Mouse (Mus musculus): ENCODE results near the gene Olfr649. TPM values are rescaled to one million over a fixed set of nuclear protein-coding genes. Genes with fewer than 3 reads are reported as not detected.

Gene Olfr649
- polyA plus RNA-seq, 1 experiment from 2014 or later = not detected

GRCm38 (mm10) chr7:104183292-104183691 lies 12.5 kb downstream of the Olfr649 start, which contains the start of gene Olfr648:
TSS of gene Olfr648 (minus strand) at chr7:104183392.
- no peaks in the 10 kb centered on the region for H3K36me3 ChIP-seq
- no peaks in the 10 kb centered on the region for H3K4me1 ChIP-seq
- no peak within 1 kb of the TSS for H3K4me2 ChIP-seq
- no peak within 1 kb of the TSS for H3K27ac ChIP-seq (replicated peaks)
- H3K4me3 ChIP-seq = no peak within 1 kb of the TSS
- no peaks in the 10 kb centered on the region for H3K27me3 ChIP-seq (replicated peaks)
- no peaks in the 10 kb centered on the region for H3K9me3 ChIP-seq
- ATAC-seq (ENCODE audit: extremely low read depth, insufficient number of reproducible peaks, low FRiP score, low TSS enrichment) = no peak
- WGBS = 65% methylated on average over 2 of the region's 2 CpGs
- H3K9ac ChIP-seq = no peak within 1 kb of the TSS

- Histone ChIP-seq H3K27me3 (replicated peaks) (no peaks in the 10 kb centered on the region), H3K4me2 (no peak overlapping the region), H3K4me1 (no peaks in the 10 kb centered on the region), H3K27ac (replicated peaks) (no peak overlapping the region), H3K9ac (no peak overlapping the region), H3K36me3 (no peaks in the 10 kb centered on the region), H3K9me3 (no peaks in the 10 kb centered on the region), H3K4me3 (no peak overlapping the region)
- WGBS = 74% methylated on average over 1 of the region's 1 CpGs
- ATAC-seq (ENCODE audit: extremely low read depth, insufficient number of reproducible peaks, low FRiP score, low TSS enrichment) = no peak
These were observed 16.7 kb downstream of the Olfr649 start for GRCm38 (mm10) chr7:104179074-104179473.

- Histone ChIP-seq H3K36me3 (no peaks in the 10 kb centered on the region), H3K9me3 (no peaks in the 10 kb centered on the region), H3K9ac (no peak overlapping the region), H3K4me3 (no peak overlapping the region), H3K4me1 (no peaks in the 10 kb centered on the region), H3K27me3 (replicated peaks) (no peaks in the 10 kb centered on the region), H3K27ac (replicated peaks) (no peak overlapping the region), H3K4me2 (no peak overlapping the region)
- WGBS = 55% methylated on average over 5 of the region's 5 CpGs
- no peak for ATAC-seq (ENCODE audit: extremely low read depth, insufficient number of reproducible peaks, low FRiP score, low TSS enrichment)
These were observed 17.2 kb downstream of the Olfr649 start for GRCm38 (mm10) chr7:104178422-104179054.

GRCm38 (mm10) chr7:104175085-104175484 lies 20.7 kb downstream of the Olfr649 start:
- no peaks in the 10 kb centered on the region for H3K9me3 ChIP-seq
- H3K27ac ChIP-seq (replicated peaks) = no peak overlapping the region
- no peak for ATAC-seq (ENCODE audit: extremely low read depth, insufficient number of reproducible peaks, low FRiP score, low TSS enrichment)
- no peaks in the 10 kb centered on the region for H3K36me3 ChIP-seq
- WGBS = 71% methylated on average over 1 of the region's 1 CpGs
- no peaks in the 10 kb centered on the region for H3K27me3 ChIP-seq (replicated peaks)
- no peak overlapping the region for H3K4me3 ChIP-seq
- no peak overlapping the region for H3K4me2 ChIP-seq
- no peaks in the 10 kb centered on the region for H3K4me1 ChIP-seq
- H3K9ac ChIP-seq = no peak overlapping the region

GRCm38 (mm10) chr7:104169634-104170204 lies 26.1 kb downstream of the Olfr649 start:
- Histone ChIP-seq H3K36me3 (no peaks in the 10 kb centered on the region), H3K4me2 (no peak overlapping the region), H3K9me3 (no peaks in the 10 kb centered on the region), H3K4me1 (no peaks in the 10 kb centered on the region), H3K27me3 (replicated peaks) (no peaks in the 10 kb centered on the region), H3K27ac (replicated peaks) (no peak overlapping the region), H3K9ac (no peak overlapping the region), H3K4me3 (no peak overlapping the region)
- ATAC-seq (ENCODE audit: extremely low read depth, insufficient number of reproducible peaks, low FRiP score, low TSS enrichment) = no peak
- WGBS = 60% methylated on average over 6 of the region's 6 CpGs

- Histone ChIP-seq H3K27me3 (replicated peaks) (no peaks in the 10 kb centered on the region), H3K36me3 (no peaks in the 10 kb centered on the region), H3K27ac (replicated peaks) (no peak overlapping the region), H3K4me3 (no peak overlapping the region), H3K4me1 (no peaks in the 10 kb centered on the region), H3K4me2 (no peak overlapping the region), H3K9ac (no peak overlapping the region), H3K9me3 (no peaks in the 10 kb centered on the region)
- ATAC-seq (ENCODE audit: extremely low read depth, insufficient number of reproducible peaks, low FRiP score, low TSS enrichment) = no peak
- 75% methylated on average over 6 of the region's 6 CpGs for WGBS
These were observed 28.7 kb downstream of the Olfr649 start for GRCm38 (mm10) chr7:104167105-104167504.

GRCm38 (mm10) chr7:104150456-104150855 lies 45.3 kb downstream of the Olfr649 start, which contains the start of gene Ubqlnl:
TSS of gene Ubqlnl (minus strand) at chr7:104150556.
- H3K4me3 ChIP-seq = no peak within 1 kb of the TSS
- no peaks in the 10 kb centered on the region for H3K27me3 ChIP-seq (replicated peaks)
- ATAC-seq (ENCODE audit: extremely low read depth, insufficient number of reproducible peaks, low FRiP score, low TSS enrichment) = no peak
- H3K9ac ChIP-seq = no peak within 1 kb of the TSS
- no peak within 1 kb of the TSS for H3K27ac ChIP-seq (replicated peaks)
- no peaks in the 10 kb centered on the region for H3K36me3 ChIP-seq
- H3K9me3 ChIP-seq = no peaks in the 10 kb centered on the region
- no peak within 1 kb of the TSS for H3K4me2 ChIP-seq
- no peaks in the 10 kb centered on the region for H3K4me1 ChIP-seq
- 81% methylated on average over 2 of the region's 2 CpGs for WGBS

- H3K4me2 ChIP-seq = no peak within 1 kb of the TSS
- ATAC-seq (ENCODE audit: extremely low read depth, insufficient number of reproducible peaks, low FRiP score, low TSS enrichment) = no peak
- no peaks in the 10 kb centered on the region for H3K9me3 ChIP-seq
- H3K36me3 ChIP-seq = no peaks in the 10 kb centered on the region
- H3K4me3 ChIP-seq = no peak within 1 kb of the TSS
- 61% methylated on average over 3 of the region's 3 CpGs for WGBS
- no peak within 1 kb of the TSS for H3K27ac ChIP-seq (replicated peaks)
- no peak within 1 kb of the TSS for H3K9ac ChIP-seq
- H3K4me1 ChIP-seq = no peaks in the 10 kb centered on the region
- no peaks in the 10 kb centered on the region for H3K27me3 ChIP-seq (replicated peaks)
These were observed 52.6 kb downstream of the Olfr649 start, which contains the start of gene Ubqln3 for GRCm38 (mm10) chr7:104143179-104143578. TSS of gene Ubqln3 (minus strand) at chr7:104143279.

Other genes with a start within 250 kb of the Olfr649 start
- gene Olfr635, start 224.8 kb downstream of the Olfr649 start, polyA plus RNA-seq (2015; fragmentation: Nextera tagmentation; extraction: Ambion mirVana) = not detected in 2 replicates
- not detected in 2 replicates for gene Olfr638, start 197.2 kb downstream of the Olfr649 start, polyA plus RNA-seq (2015; fragmentation: Nextera tagmentation; extraction: Ambion mirVana)
- gene Olfr639, start 178.7 kb downstream of the Olfr649 start, polyA plus RNA-seq (2015; fragmentation: Nextera tagmentation; extraction: Ambion mirVana) = not detected in 2 replicates
- not detected in 2 replicates for gene Olfr640, start 170.4 kb downstream of the Olfr649 start, polyA plus RNA-seq (2015; fragmentation: Nextera tagmentation; extraction: Ambion mirVana)
- gene Olfr641, start 160.5 kb downstream of the Olfr649 start, polyA plus RNA-seq (2015; fragmentation: Nextera tagmentation; extraction: Ambion mirVana) = not detected in 2 replicates
- gene Olfr642, start 143.3 kb downstream of the Olfr649 start, polyA plus RNA-seq (2015; fragmentation: Nextera tagmentation; extraction: Ambion mirVana) = not detected in 2 replicates
- not detected in 2 replicates for gene 4930516K23Rik, start 134.5 kb downstream of the Olfr649 start, polyA plus RNA-seq (2015; fragmentation: Nextera tagmentation; extraction: Ambion mirVana)
- not detected in 2 replicates for gene Olfr644, start 124.1 kb downstream of the Olfr649 start, polyA plus RNA-seq (2015; fragmentation: Nextera tagmentation; extraction: Ambion mirVana)
- not detected in 2 replicates for gene Olfr645, start 110.5 kb downstream of the Olfr649 start, polyA plus RNA-seq (2015; fragmentation: Nextera tagmentation; extraction: Ambion mirVana)
- not detected in 2 replicates for gene Olfr646, start 91.1 kb downstream of the Olfr649 start, polyA plus RNA-seq (2015; fragmentation: Nextera tagmentation; extraction: Ambion mirVana)
- gene Ubqln5, start 66.2 kb downstream of the Olfr649 start, polyA plus RNA-seq (2015; fragmentation: Nextera tagmentation; extraction: Ambion mirVana) = not detected in 2 replicates
- gene Olfr643, start 58.6 kb downstream of the Olfr649 start, polyA plus RNA-seq (2015; fragmentation: Nextera tagmentation; extraction: Ambion mirVana) = not detected in 2 replicates
- gene Ubqln3, start 52.7 kb downstream of the Olfr649 start, polyA plus RNA-seq (2015; fragmentation: Nextera tagmentation; extraction: Ambion mirVana) = not detected in 2 replicates
- not detected in 2 replicates for gene Ubqlnl, start 45.4 kb downstream of the Olfr649 start, polyA plus RNA-seq (2015; fragmentation: Nextera tagmentation; extraction: Ambion mirVana)
- not detected in 2 replicates for gene Olfm5, start 31.2 kb downstream of the Olfr649 start, polyA plus RNA-seq (2015; fragmentation: Nextera tagmentation; extraction: Ambion mirVana)
- 0.12 and 0.19 TPM in 2 replicates for gene Olfr648, start 12.6 kb downstream of the Olfr649 start, polyA plus RNA-seq (2015; fragmentation: Nextera tagmentation; extraction: Ambion mirVana)
- gene Trim6, start 22.8 kb upstream of the Olfr649 start, polyA plus RNA-seq (2015; fragmentation: Nextera tagmentation; extraction: Ambion mirVana) = 2.8 TPM in 2 replicates
- 2.1 and 2.4 TPM in 2 replicates for gene Trim34a, start 48.5 kb upstream of the Olfr649 start, polyA plus RNA-seq (2015; fragmentation: Nextera tagmentation; extraction: Ambion mirVana)
- gene Trim5, start 92.1 kb upstream of the Olfr649 start, polyA plus RNA-seq (2015; fragmentation: Nextera tagmentation; extraction: Ambion mirVana) = 0.57 TPM in 2 replicates
- 7.6 and 8.8 TPM in 2 replicates for gene Trim12a, start 119.5 kb upstream of the Olfr649 start, polyA plus RNA-seq (2015; fragmentation: Nextera tagmentation; extraction: Ambion mirVana)
- gene Trim34b, start 133.5 kb upstream of the Olfr649 start, polyA plus RNA-seq (2015; fragmentation: Nextera tagmentation; extraction: Ambion mirVana) = 0.13 TPM in 1 of 2 replicates, not detected in the other
- 2.3 and 2.6 TPM in 2 replicates for gene Trim12c, start 157.4 kb upstream of the Olfr649 start, polyA plus RNA-seq (2015; fragmentation: Nextera tagmentation; extraction: Ambion mirVana)
- gene Trim30b, start 173.9 kb upstream of the Olfr649 start, polyA plus RNA-seq (2015; fragmentation: Nextera tagmentation; extraction: Ambion mirVana) = 0.20 and 0.22 TPM in 2 replicates
- 0.11 and 0.16 TPM in 2 replicates for gene Trim30c, start 204.9 kb upstream of the Olfr649 start, polyA plus RNA-seq (2015; fragmentation: Nextera tagmentation; extraction: Ambion mirVana)

All from heart, embryonic 13.5 days (tissue).